Mouse (Mus musculus) adrenal gland, postnatal 25 days (tissue): ENCODE data around the gene Mapk1ip1l. TPM values are rescaled to one million over a fixed set of nuclear protein-coding genes. Genes with fewer than 3 reads are reported as not detected.
A peak's percentile ranks its signal among the peaks of the same experiment; 100 is the strongest.

Experiments used
- DNase-seq: peaks from one replicate; pipeline ENCODE4 v3.0.0; 2021; ENCODE audit warnings: mixed read lengths
- total RNA-seq: library from RNA; stranded (reverse); gene quantifications from 2 replicates; pipeline ENCODE4 v1.2.3, GENCODE M21; 2021

Gene Mapk1ip1l
- total RNA-seq, 1 experiment from 2014 or later = 77.5 TPM

- DNase-seq = no peak
Observed at GRCm38 (mm10) chr14:47361418-47361817, 63.4 kb downstream of the Mapk1ip1l start.

GRCm38 (mm10) chr14:47361899-47362298, 63.8 kb downstream of the Mapk1ip1l start:
- DNase-seq = no peak

- DNase-seq = no peak
Observed at GRCm38 (mm10) chr14:47364742-47365449, 66.8 kb downstream of the Mapk1ip1l start.

GRCm38 (mm10) chr14:47366881-47367321, 68.8 kb downstream of the Mapk1ip1l start:
- DNase-seq = peak; percentile 19

- peak; percentile 16 for DNase-seq
Observed at GRCm38 (mm10) chr14:47367461-47367860, 69.4 kb downstream of the Mapk1ip1l start, which contains the start of gene Lgals3. Gene Lgals3 (plus strand): TSS chr14:47367751.

- DNase-seq = no peak
Observed at GRCm38 (mm10) chr14:47369741-47370140, 71.7 kb downstream of the Mapk1ip1l start.

- DNase-seq = no peak
Observed at GRCm38 (mm10) chr14:47370790-47371189, 72.7 kb downstream of the Mapk1ip1l start.

GRCm38 (mm10) chr14:47371689-47372088, 73.6 kb downstream of the Mapk1ip1l start:
- DNase-seq = no peak

Other genes starting within 250 kb of the Mapk1ip1l start
- 66.2 and 71.6 TPM in 2 replicates for gene Gch1, start 108.9 kb upstream of the Mapk1ip1l start, total RNA-seq
- 4.8 and 7.5 TPM in 2 replicates for gene Wdhd1, start 21.4 kb upstream of the Mapk1ip1l start, total RNA-seq
- gene Socs4, start 21.3 kb upstream of the Mapk1ip1l start, total RNA-seq = 20.1 and 20.6 TPM in 2 replicates
- gene Lgals3, start 69.5 kb downstream of the Mapk1ip1l start, total RNA-seq = 5.2 and 10.2 TPM in 2 replicates
- 5.6 and 6.0 TPM in 2 replicates for gene Dlgap5, start 120.1 kb downstream of the Mapk1ip1l start, total RNA-seq
- 19.6 and 25.3 TPM in 2 replicates for gene Fbxo34, start 152.2 kb downstream of the Mapk1ip1l start, total RNA-seq